Mouse (Mus musculus) embryonic facial prominence, embryonic 13.5 days (tissue): ENCODE results near the gene Sez6. TPM values are rescaled to one million over a fixed set of nuclear protein-coding genes. Genes with fewer than 3 reads are reported as not detected.

Experiments
- ATAC-seq: fragments of 200-750 bp; cut with Nextera tagmentation; 2 replicates; pipeline ENCODE4 v1.8.0; 2017; ENCODE audit warnings: low read depth; ENCODE audit not compliant: insufficient number of reproducible peaks, insufficient read depth, low FRiP score, low TSS enrichment
- H3K27ac ChIP-seq: fragments of 300-500 bp; sonication (generic); 2 replicates; pipeline ENCODE4 v1.5.1; 2015; ENCODE audit warnings: moderate library complexity, mild to moderate bottlenecking, inconsistent platforms
- H3K27me3 ChIP-seq: fragments of 300-500 bp; sonication (generic); 2 replicates; pipeline ENCODE4 v1.6.1; 2015; ENCODE audit warnings: mild to moderate bottlenecking, inconsistent platforms
- H3K36me3 ChIP-seq: fragments of 300-500 bp; sonication (generic); 2 replicates; pipeline ENCODE4 v1.6.1; 2015; ENCODE audit warnings: mild to moderate bottlenecking, inconsistent platforms
- H3K4me1 ChIP-seq: fragments of 300-500 bp; sonication (generic); 2 replicates; pipeline ENCODE4 v1.6.1; 2015; ENCODE audit warnings: inconsistent platforms
- H3K4me2 ChIP-seq: fragments of 300-500 bp; sonication (generic); 2 replicates; pipeline ENCODE4 v1.6.1; 2015; ENCODE audit warnings: moderate library complexity, mild to moderate bottlenecking, inconsistent platforms
- H3K4me3 ChIP-seq: fragments of 300-500 bp; sonication (generic); 2 replicates; pipeline ENCODE4 v1.5.1; 2015; ENCODE audit warnings: mild to moderate bottlenecking, inconsistent platforms
- H3K9ac ChIP-seq: fragments of 300-500 bp; sonication (generic); 2 replicates; pipeline ENCODE4 v1.6.1; 2015; ENCODE audit warnings: mild to moderate bottlenecking, inconsistent platforms
- H3K9me3 ChIP-seq: fragments of 300-500 bp; sonication (generic); 2 replicates; pipeline ENCODE4 v1.6.1; 2016; ENCODE audit warnings: inconsistent platforms
- WGBS: fragments of 180-500 bp; shearing (Covaris S2); methylation state at CpG from one replicate; pipeline ENCODE4 v1.1.7; 2015; ENCODE audit warnings: mixed read lengths; 5-methylcytosine and 5-hydroxymethylcytosine counted together
- polyA plus RNA-seq: library from polyadenylated mRNA; unstranded; fragments of >200 nt; fragmentation: Nextera tagmentation; extraction: Ambion mirVana; gene quantifications from 2 replicates; pipeline ENCODE4 v1.2.1, GENCODE M21; 2015

Gene Sez6
- polyA plus RNA-seq, 1 experiment from 2014 or later = 2.6 TPM

DNA sequence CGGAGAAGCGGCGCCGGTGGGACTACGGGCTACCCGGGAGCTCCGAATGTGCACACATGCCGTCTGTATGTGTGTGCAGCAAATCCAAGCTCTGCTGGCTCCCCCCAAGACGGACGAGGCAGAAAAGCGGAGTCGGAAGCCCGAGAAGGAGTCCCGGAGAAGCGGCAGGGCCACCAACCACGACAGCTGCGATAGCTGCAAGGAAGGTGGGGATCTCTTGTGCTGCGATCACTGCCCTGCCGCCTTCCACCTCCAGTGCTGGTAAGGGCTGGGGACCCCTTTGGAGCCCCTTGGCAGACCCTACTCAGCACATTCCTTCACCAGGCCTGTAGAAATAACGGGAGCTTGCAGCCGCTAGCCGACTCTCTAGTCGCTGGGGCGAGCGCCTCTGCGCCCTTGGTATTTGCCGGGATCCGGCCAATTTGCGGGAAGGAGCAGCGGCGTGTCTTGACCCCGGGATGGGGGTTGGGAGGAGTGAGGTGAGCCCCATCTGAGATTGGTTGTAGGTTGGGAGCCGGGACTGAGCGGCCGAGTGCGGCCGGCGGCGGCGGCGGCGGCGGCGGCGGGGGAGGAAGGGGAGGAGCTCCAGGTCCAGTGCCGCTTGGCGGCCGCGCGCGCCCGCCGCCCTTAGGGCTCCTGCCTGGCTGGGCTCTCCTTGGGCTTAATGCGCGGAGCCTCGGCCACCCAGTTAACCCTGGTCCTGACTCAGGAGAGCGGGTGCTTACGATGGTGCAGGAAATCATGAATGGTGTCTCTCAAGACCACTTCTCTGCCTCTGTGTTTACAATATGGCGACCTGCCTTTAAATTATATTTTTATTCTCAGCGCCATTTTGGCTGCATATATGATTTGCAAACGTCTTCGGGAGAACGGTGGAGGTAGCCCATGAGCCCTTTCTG is 53.6 kb downstream of the Sez6 start:
- no peak for ATAC-seq
- no peaks in the 10 kb centered on the region for H3K9me3 ChIP-seq
- H3K36me3 ChIP-seq = peaks cover 28% of the 10 kb centered on the region
- H3K27ac ChIP-seq = peak overlapping the region; percentile 96
- H3K4me3 ChIP-seq = peak overlapping the region; percentile 98
- peaks cover 12% of the 10 kb centered on the region for H3K4me1 ChIP-seq
- peak overlapping the region; percentile 99 for H3K9ac ChIP-seq
- peak overlapping the region; percentile 85 for H3K4me2 ChIP-seq
- under 1% methylated on average over 51 of the region's 63 CpGs for WGBS
- H3K27me3 ChIP-seq = no peaks in the 10 kb centered on the region

DNA sequence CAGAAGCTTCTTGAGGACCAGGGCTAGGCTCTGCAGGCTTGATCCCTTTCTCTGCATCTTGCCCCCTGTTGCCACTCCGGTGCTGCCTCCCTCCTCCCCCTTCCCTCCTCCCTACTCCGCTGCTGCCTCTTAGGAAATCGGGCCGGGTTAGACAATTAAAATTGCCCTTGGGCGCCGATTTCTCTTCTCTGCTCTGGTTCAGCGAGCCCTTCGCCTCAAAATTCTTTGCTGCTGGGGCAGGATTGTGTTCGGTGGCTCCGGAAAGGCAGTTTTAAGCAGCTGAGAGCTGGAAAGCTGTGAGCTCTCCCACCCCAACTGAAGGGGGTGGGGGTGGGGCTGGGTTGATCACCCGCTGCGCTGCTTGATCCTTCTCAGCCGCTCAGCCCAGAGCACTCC is 54.2 kb downstream of the Sez6 start:
- peak overlapping the region; percentile 99 for H3K9ac ChIP-seq
- no peak for ATAC-seq
- H3K4me3 ChIP-seq = peak overlapping the region; percentile 98
- H3K4me1 ChIP-seq = peaks cover 12% of the 10 kb centered on the region
- WGBS = under 1% methylated on average over 13 of the region's 13 CpGs
- peak overlapping the region; percentile 85 for H3K4me2 ChIP-seq
- no peaks in the 10 kb centered on the region for H3K27me3 ChIP-seq
- H3K27ac ChIP-seq = peak overlapping the region; percentile 96
- H3K9me3 ChIP-seq = no peaks in the 10 kb centered on the region
- peaks cover 32% of the 10 kb centered on the region for H3K36me3 ChIP-seq

DNA sequence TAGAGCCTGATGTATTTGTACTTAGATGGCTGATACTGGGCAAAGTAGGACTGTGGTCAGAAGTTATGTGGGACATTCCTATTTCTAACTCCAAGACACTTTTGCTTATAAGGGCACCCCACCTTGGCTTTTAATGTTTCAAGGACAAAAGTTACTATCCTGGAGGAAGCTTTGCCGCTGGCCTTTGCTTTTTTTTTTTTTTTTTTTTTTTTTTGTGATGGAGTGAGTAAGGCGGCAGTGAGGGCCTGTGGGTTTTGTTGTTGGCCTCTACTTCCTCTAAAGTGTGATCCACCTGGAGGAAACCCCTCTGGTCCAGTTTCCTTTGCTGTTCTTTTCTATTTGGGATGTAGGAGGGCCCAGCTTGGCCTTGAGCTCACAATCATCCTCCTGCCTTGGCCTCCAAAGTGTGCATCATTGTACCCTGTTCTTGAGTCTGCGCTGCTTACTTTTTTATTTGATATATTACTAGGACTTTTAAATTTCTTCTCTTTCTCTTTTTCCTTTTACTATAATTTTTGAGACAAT is 55.0 kb downstream of the Sez6 start:
- Histone ChIP-seq H3K27ac (peak overlapping the region; percentile 96), H3K9ac (peak overlapping the region; percentile 99), H3K4me3 (peak overlapping the region; percentile 98), H3K27me3 (no peaks in the 10 kb centered on the region), H3K36me3 (peaks cover 37% of the 10 kb centered on the region), H3K4me1 (peaks cover 12% of the 10 kb centered on the region), H3K9me3 (no peaks in the 10 kb centered on the region), H3K4me2 (peak overlapping the region; percentile 85)
- WGBS = 66% methylated on average over 3 of the region's 3 CpGs
- ATAC-seq = no peak

GRCm38 (mm10) chr11:77989071-77989690 is 58.6 kb downstream of the Sez6 start:
- Histone ChIP-seq H3K9me3 (no peaks in the 10 kb centered on the region), H3K9ac (no peak overlapping the region), H3K36me3 (peaks cover 45% of the 10 kb centered on the region), H3K4me2 (no peak overlapping the region), H3K27me3 (no peaks in the 10 kb centered on the region), H3K27ac (no peak overlapping the region), H3K4me1 (peaks cover 12% of the 10 kb centered on the region), H3K4me3 (no peak overlapping the region)
- 93% methylated on average over 13 of the region's 13 CpGs for WGBS
- no peak for ATAC-seq

DNA sequence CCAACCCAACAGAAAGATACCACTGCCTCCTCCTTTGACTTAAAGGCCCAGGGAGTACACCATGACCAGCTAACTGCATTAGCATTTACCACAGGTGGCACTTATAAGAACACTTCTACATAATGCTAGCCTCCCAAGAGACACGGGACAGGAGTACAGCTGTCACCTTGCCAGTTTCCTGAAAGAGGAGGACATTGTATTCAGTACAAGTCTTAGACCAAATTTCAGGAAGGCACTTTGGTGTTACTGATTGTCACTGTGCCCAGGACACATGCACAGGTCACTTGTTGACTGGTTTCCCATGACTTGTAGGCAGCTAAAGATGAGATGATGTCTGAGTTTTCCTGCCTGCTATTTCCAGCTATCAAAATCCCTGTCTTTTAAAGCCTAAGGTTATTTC is 65.0 kb downstream of the Sez6 start:
- 74% methylated on average over 1 of the region's 1 CpGs for WGBS
- Histone ChIP-seq H3K9ac (no peak overlapping the region), H3K27ac (no peak overlapping the region), H3K36me3 (peaks cover 26% of the 10 kb centered on the region), H3K4me2 (no peak overlapping the region), H3K4me1 (no peaks in the 10 kb centered on the region), H3K27me3 (no peaks in the 10 kb centered on the region), H3K9me3 (no peaks in the 10 kb centered on the region), H3K4me3 (no peak overlapping the region)
- no peak for ATAC-seq

DNA sequence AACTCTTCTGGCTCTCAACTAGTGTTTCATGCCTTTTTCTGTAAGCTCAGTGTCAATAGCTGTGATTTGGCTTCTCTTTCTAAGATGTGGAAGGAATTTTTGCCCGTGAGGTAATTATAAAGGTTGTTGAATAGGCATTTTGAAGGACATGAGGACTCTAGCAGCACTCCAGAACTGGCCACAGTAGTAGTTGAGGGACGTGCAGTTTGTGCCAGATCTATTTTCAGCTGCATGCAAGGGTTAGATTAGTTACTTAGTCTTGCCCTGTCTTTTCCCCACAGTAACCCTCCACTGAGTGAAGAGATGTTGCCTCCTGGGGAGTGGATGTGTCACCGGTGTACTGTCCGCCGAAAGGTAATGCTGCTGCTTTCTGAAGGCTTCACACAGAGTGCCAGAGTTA is 75.8 kb downstream of the Sez6 start:
- Histone ChIP-seq H3K9ac (no peak overlapping the region), H3K9me3 (no peaks in the 10 kb centered on the region), H3K36me3 (peaks cover 67% of the 10 kb centered on the region), H3K4me1 (peaks cover 2% of the 10 kb centered on the region; the same call in 1 of the 2 replicates), H3K4me2 (no peak overlapping the region), H3K4me3 (no peak overlapping the region), H3K27me3 (no peaks in the 10 kb centered on the region), H3K27ac (no peak overlapping the region)
- WGBS = 95% methylated on average over 5 of the region's 5 CpGs
- no peak for ATAC-seq

DNA sequence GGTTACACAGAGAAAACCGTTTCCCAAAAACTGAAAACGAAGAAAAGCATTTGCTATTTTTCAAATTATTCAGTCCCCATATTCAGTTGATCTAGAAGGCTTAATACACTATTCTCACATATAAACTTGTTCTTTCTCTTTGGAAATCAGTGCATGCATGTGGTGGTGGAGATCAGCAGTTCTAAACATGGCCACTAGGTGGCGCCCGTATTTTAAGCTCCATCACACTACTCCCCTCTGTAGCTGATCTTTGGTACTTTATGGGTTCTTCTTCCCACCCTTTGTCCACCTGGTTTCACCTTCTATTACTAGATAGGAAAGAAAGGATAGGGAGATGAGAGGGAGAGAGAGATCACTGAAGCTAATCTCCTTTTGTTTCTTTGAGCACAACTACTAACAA is 89.1 kb downstream of the Sez6 start:
- 18% methylated on average over 4 of the region's 4 CpGs for WGBS
- no peak for ATAC-seq
- Histone ChIP-seq H3K36me3 (peaks cover 88% of the 10 kb centered on the region), H3K9me3 (no peaks in the 10 kb centered on the region), H3K27ac (no peak overlapping the region), H3K4me1 (no peaks in the 10 kb centered on the region), H3K4me3 (no peak overlapping the region), H3K4me2 (no peak overlapping the region), H3K27me3 (no peaks in the 10 kb centered on the region), H3K9ac (no peak overlapping the region)

- 84% methylated on average over 8 of the region's 8 CpGs for whole genome bisulfite sequencing
- Histone ChIP-seq H3K4me2 (no peak overlapping the region), H3K9ac (no peak overlapping the region), H3K27ac (no peak overlapping the region), H3K9me3 (no peaks in the 10 kb centered on the region), H3K27me3 (no peaks in the 10 kb centered on the region), H3K4me3 (no peak overlapping the region), H3K36me3 (peaks cover 86% of the 10 kb centered on the region), H3K4me1 (no peaks in the 10 kb centered on the region)
- ATAC-seq = no peak
Measured at GRCm38 (mm10) chr11:78023607-78024006, 93.0 kb downstream of the Sez6 start.

Other genes with a start within 250 kb of the Sez6 start
- 5.2 and 5.9 TPM in 2 replicates for gene Nufip2, start 244.6 kb upstream of the Sez6 start, polyA plus RNA-seq
- 1.1 TPM in 1 of 2 replicates, not detected in the other for gene Cryba1, start 205.5 kb upstream of the Sez6 start, polyA plus RNA-seq
- 28.4 and 34.0 TPM in 2 replicates for gene Myo18a, start 167.6 kb upstream of the Sez6 start, polyA plus RNA-seq
- 1.8 TPM in 2 replicates for gene Gm10277, start 143.1 kb upstream of the Sez6 start, polyA plus RNA-seq
- gene Pipox, start 36.7 kb upstream of the Sez6 start, polyA plus RNA-seq = 1.1 and 1.3 TPM in 2 replicates
- gene Phf12, start 52.0 kb downstream of the Sez6 start, polyA plus RNA-seq = 19.8 and 22.7 TPM in 2 replicates
- 16.1 and 20.5 TPM in 2 replicates for gene Dhrs13, start 101.5 kb downstream of the Sez6 start, polyA plus RNA-seq
- gene Flot2, start 107.1 kb downstream of the Sez6 start, polyA plus RNA-seq = 49.4 and 53.2 TPM in 2 replicates
- 34.8 and 39.0 TPM in 2 replicates for gene Eral1, start 149.6 kb downstream of the Sez6 start, polyA plus RNA-seq
- gene Fam222b, start 163.9 kb downstream of the Sez6 start, polyA plus RNA-seq = 14.1 and 16.9 TPM in 2 replicates
- gene Traf4, start 234.8 kb downstream of the Sez6 start, polyA plus RNA-seq = 91.5 and 103 TPM in 2 replicates
- gene Nek8, start 245.9 kb downstream of the Sez6 start, polyA plus RNA-seq = 17.4 and 18.1 TPM in 2 replicates
- 15.4 and 17.2 TPM in 2 replicates for gene Tlcd1, start 245.9 kb downstream of the Sez6 start, polyA plus RNA-seq